Mouse (Mus musculus) MEL (cell line): ENCODE results near the gene Unkl. TPM values are rescaled to one million over a fixed set of nuclear protein-coding genes. Genes with fewer than 3 reads are reported as not detected.
"Not testable (repeated sequence)": the region's sequence is repeated elsewhere in the genome, so short reads cannot be mapped to it uniquely, and the experiment has no call there.

Source experiments
- DNase-seq: peaks from one replicate; pipeline ENCODE4 v3.0.0; 2011; ENCODE audit warnings: low read depth, low spot score
- H3K27ac ChIP-seq: 2 replicates; pipeline ENCODE4 v1.5.1; 2012; ENCODE audit warnings: low read depth, mild to moderate bottlenecking, control low read depth, low read length, moderate library complexity; ENCODE audit not compliant: control insufficient read depth
- H3K27me3 ChIP-seq, 2 experiments: fragments of 150-350 bp in 1 of 2; sonication (generic) in 1 of 2; 2 replicates each; pipeline ENCODE4 v1.6.1; 2012; ENCODE audit warnings: low read length in 2 of 2, mild to moderate bottlenecking in 2 of 2, improper control_type of control experiment in 1 of 2, moderate library complexity in 1 of 2; ENCODE audit not compliant: insufficient read depth in 2 of 2, control insufficient read depth in 1 of 2
- H3K36me3 ChIP-seq, 2 experiments: 2 replicates each; pipeline ENCODE4 v1.6.1; 2012 to 2014; ENCODE audit warnings: low read length in 2 of 2, improper control_type of control experiment in 1 of 2, inconsistent platforms in 1 of 2, mild to moderate bottlenecking in 1 of 2; ENCODE audit not compliant: insufficient read depth in 2 of 2, control insufficient read depth in 1 of 2
- H3K4me1 ChIP-seq, 2 experiments: fragments of 150-350 bp in 1 of 2; sonication (generic) in 1 of 2; 2 replicates each; pipeline ENCODE4 v1.6.1; 2012; ENCODE audit warnings: low read length in 2 of 2, improper control_type of control experiment in 1 of 2, mild to moderate bottlenecking in 1 of 2; ENCODE audit not compliant: insufficient read depth in 2 of 2, control insufficient read depth in 1 of 2
- H3K4me3 ChIP-seq, 2 experiments: fragments of 150-350 bp in 1 of 2; sonication (generic) in 1 of 2; 2 replicates each; pipeline ENCODE4 v1.5.1; 2012; ENCODE audit warnings: low read depth in 2 of 2, low read length in 2 of 2, mild to moderate bottlenecking in 2 of 2, moderate library complexity in 2 of 2, control low read depth in 1 of 2, improper control_type of control experiment in 1 of 2; ENCODE audit not compliant: control insufficient read depth in 1 of 2, insufficient read depth in 1 of 2
- H3K79me2 ChIP-seq: 2 replicates; pipeline ENCODE4 v1.6.1; 2012; ENCODE audit warnings: mild to moderate bottlenecking, low read length, moderate library complexity; ENCODE audit not compliant: control insufficient read depth, poor library complexity, insufficient read depth
- H3K9ac ChIP-seq: 2 replicates; pipeline ENCODE4 v1.6.1; 2012; ENCODE audit warnings: low read depth, mild to moderate bottlenecking, control low read depth, low read length, moderate library complexity; ENCODE audit not compliant: control insufficient read depth, poor library complexity, severe bottlenecking
- H3K9me3 ChIP-seq: fragments of 150-350 bp; sonication (generic); replicated peaks from 2 replicates; pipeline ENCODE4 v1.6.1; 2012; ENCODE audit warnings: mild to moderate bottlenecking, low read length, improper control_type of control experiment, moderate library complexity; ENCODE audit not compliant: insufficient read depth
- CHD2 ChIP-seq: IDR thresholded peaks from 2 replicates; pipeline ENCODE4 v1.6.1; 2011; ENCODE audit warnings: low read length, improper control_type of control experiment
- CTCF ChIP-seq, 3 experiments: IDR thresholded peaks in 2 of 3; conservative IDR thresholded peaks in 1 of 3; 2 replicates each; pipeline ENCODE4 v1.5.1; 2011 to 2012; ENCODE audit warnings: low read length in 3 of 3, low read depth in 2 of 3, mild to moderate bottlenecking in 2 of 3, improper control_type of control experiment in 1 of 3, inconsistent platforms in 1 of 3, mixed read lengths in 1 of 3, moderate library complexity in 1 of 3; ENCODE audit not compliant: control insufficient read depth in 1 of 3, insufficient read depth in 1 of 3, poor library complexity in 1 of 3, severe bottlenecking in 1 of 3
- ELF1 ChIP-seq: IDR thresholded peaks from 2 replicates; pipeline ENCODE4 v1.6.1; 2014; ENCODE audit warnings: low read depth, mild to moderate bottlenecking, inconsistent platforms, low read length, improper control_type of control experiment, moderate library complexity
- GABPA ChIP-seq: IDR thresholded peaks from 2 replicates; pipeline ENCODE4 v1.6.1; 2012; ENCODE audit warnings: low read depth, mild to moderate bottlenecking, inconsistent platforms, low read length, improper control_type of control experiment, moderate library complexity
- GATA1 ChIP-seq: IDR thresholded peaks from 2 replicates; pipeline ENCODE4 v1.6.1; 2011; ENCODE audit warnings: low read depth, low read length, improper control_type of control experiment
- HCFC1 ChIP-seq: IDR thresholded peaks from 2 replicates; pipeline ENCODE4 v1.6.1; 2012; ENCODE audit warnings: low read depth, mild to moderate bottlenecking, inconsistent platforms, low read length, improper control_type of control experiment, moderate library complexity
- KAT2A ChIP-seq: conservative IDR thresholded peaks from 2 replicates; pipeline ENCODE4 v1.6.1; 2012; ENCODE audit warnings: low read depth, low read length, improper control_type of control experiment, inconsistent platforms
- MAX ChIP-seq: IDR thresholded peaks from 2 replicates; pipeline ENCODE4 v1.6.1; 2011; ENCODE audit warnings: low read length, improper control_type of control experiment
- MAZ ChIP-seq: IDR thresholded peaks from 2 replicates; pipeline ENCODE4 v1.6.1; 2012; ENCODE audit warnings: low read depth, mild to moderate bottlenecking, inconsistent platforms, low read length, improper control_type of control experiment
- MEF2A ChIP-seq: IDR thresholded peaks from 2 replicates; pipeline ENCODE4 v1.6.1; 2014; ENCODE audit warnings: low read depth, mild to moderate bottlenecking, inconsistent platforms, low read length, improper control_type of control experiment; ENCODE audit not compliant: poor library complexity, insufficient replicate concordance, severe bottlenecking; ENCODE audit errors: extremely low read depth
- MYC ChIP-seq: IDR thresholded peaks from 2 replicates; pipeline ENCODE4 v1.6.1; 2011; ENCODE audit warnings: low read depth, mild to moderate bottlenecking, low read length, improper control_type of control experiment, moderate library complexity
- POLR2A ChIP-seq, 2 experiments: IDR thresholded peaks; 2 replicates each; pipeline ENCODE4 v1.6.1; 2011 to 2012; ENCODE audit warnings: low read length in 2 of 2, mild to moderate bottlenecking in 2 of 2, control low read depth in 1 of 2, improper control_type of control experiment in 1 of 2, low read depth in 1 of 2, moderate library complexity in 1 of 2; ENCODE audit not compliant: control insufficient read depth in 1 of 2, insufficient read depth in 1 of 2, poor library complexity in 1 of 2
- RAD21 ChIP-seq: IDR thresholded peaks from 2 replicates; pipeline ENCODE4 v1.6.1; 2011; ENCODE audit warnings: mild to moderate bottlenecking, low read depth, low read length, improper control_type of control experiment
- RCOR1 ChIP-seq: IDR thresholded peaks from 2 replicates; pipeline ENCODE4 v1.6.1; 2012; ENCODE audit warnings: low read depth, mild to moderate bottlenecking, inconsistent platforms, low read length, improper control_type of control experiment
- SIN3A ChIP-seq: IDR thresholded peaks from 2 replicates; pipeline ENCODE4 v1.6.1; 2012; ENCODE audit warnings: low read length, improper control_type of control experiment, inconsistent platforms
- SMC3 ChIP-seq: IDR thresholded peaks from 2 replicates; pipeline ENCODE4 v1.6.1; 2011; ENCODE audit warnings: low read depth, low read length, improper control_type of control experiment
- TBP ChIP-seq: IDR thresholded peaks from 2 replicates; pipeline ENCODE4 v1.8.0; 2011; ENCODE audit warnings: low read depth, low read length, improper control_type of control experiment
- UBTF ChIP-seq: IDR thresholded peaks from 2 replicates; pipeline ENCODE4 v1.6.1; 2012; ENCODE audit warnings: low read depth, mild to moderate bottlenecking, inconsistent platforms, low read length, improper control_type of control experiment, moderate library complexity, borderline replicate concordance; ENCODE audit not compliant: insufficient read depth
- USF1 ChIP-seq: IDR thresholded peaks from 2 replicates; pipeline ENCODE4 v1.6.1; 2014; ENCODE audit warnings: low read depth, mild to moderate bottlenecking, inconsistent platforms, low read length, improper control_type of control experiment, moderate library complexity
- ZKSCAN1 ChIP-seq: IDR thresholded peaks from 2 replicates; pipeline ENCODE4 v1.6.1; 2012; ENCODE audit warnings: low read depth, mild to moderate bottlenecking, inconsistent platforms, low read length, improper control_type of control experiment, moderate library complexity
- ZMIZ1 ChIP-seq: IDR thresholded peaks from 2 replicates; pipeline ENCODE4 v1.6.1; 2012; ENCODE audit warnings: low read depth, mild to moderate bottlenecking, inconsistent platforms, low read length, improper control_type of control experiment, moderate library complexity
- ZNF384 ChIP-seq: IDR thresholded peaks from 2 replicates; pipeline ENCODE4 v1.6.1; 2012; ENCODE audit warnings: low read depth, mild to moderate bottlenecking, inconsistent platforms, low read length, improper control_type of control experiment
- polyA plus RNA-seq, 2 experiments: library from polyadenylated mRNA; stranded (reverse) in 1 of 2; unstranded in 1 of 2; fragments of >175 nt in 1 of 2; fragments of >200 nt in 1 of 2; gene quantifications; 2 replicates each; pipeline versions ENCODE4 v1.2.1 to v1.2.4; 2012; ENCODE audit warnings: low replicate concordance in 2 of 2, low read depth in 1 of 2; ENCODE audit not compliant: insufficient read length in 2 of 2, insufficient read depth in 1 of 2, missing spikeins in 1 of 2
- total RNA-seq: library from RNA; depleted of rRNA; stranded (reverse); fragments of 300-350 nt; gene quantifications from 2 replicates; pipeline ENCODE4 v1.2.3, GENCODE M21; 2012

Gene Unkl
- total and polyA plus RNA-seq, 3 experiments: 18.0 to 42.4 TPM; not detected in 1

DNA sequence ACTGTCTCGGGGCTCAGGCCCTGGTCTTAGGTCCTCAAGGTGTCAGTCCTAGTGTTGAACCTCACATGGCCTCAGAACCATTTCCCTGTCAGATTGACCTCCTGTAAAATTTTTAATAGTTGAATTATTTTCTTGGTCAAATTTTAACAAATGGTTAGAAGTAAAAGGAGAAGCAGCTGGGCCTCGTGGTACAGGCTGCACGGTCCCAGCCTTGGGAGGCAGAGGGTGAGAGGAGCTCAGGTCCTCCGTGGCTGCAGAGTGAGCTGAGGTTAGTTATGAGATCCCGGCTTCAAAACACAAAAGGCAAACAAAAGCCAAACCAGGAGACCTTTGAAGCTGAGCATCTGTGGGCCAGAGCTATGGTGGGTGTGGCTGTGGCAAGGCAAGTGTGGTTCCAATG lies 39.8 kb downstream of the Unkl start:
- no peak for TF ChIP-seq TBP
- TF ChIP-seq ELF1: no peak
- TF ChIP-seq KAT2A: no peak
- no peak for TF ChIP-seq GABPA
- TF ChIP-seq POLR2A (IDR thresholded peaks at IDR 0.05; ENCODE audit: control insufficient read depth in 1 of 2, insufficient read depth in 1 of 2, low read depth in 1 of 2, low read length in 2 of 2, poor library complexity in 1 of 2): no peak
- no peak for TF ChIP-seq ZMIZ1
- no peak for TF ChIP-seq ZNF384
- TF ChIP-seq UBTF: no peak
- no peak for TF ChIP-seq GATA1
- no peak for TF ChIP-seq RAD21
- TF ChIP-seq MAX: no peak
- TF ChIP-seq HCFC1: no peak
- Histone ChIP-seq H3K4me3 (no peak overlapping the region), H3K9me3 (no peaks in the 10 kb centered on the region), H3K4me1 (peaks cover 7 to 35% of the 10 kb centered on the region in 2 experiments), H3K27me3 (no peaks in the 10 kb centered on the region), H3K9ac (no peak overlapping the region), H3K27ac (no peak overlapping the region), H3K36me3 (peaks cover 5 to 27% of the 10 kb centered on the region in 2 experiments), H3K79me2 (peaks cover 30% of the 10 kb centered on the region)
- DNase-seq: no peak

DNA sequence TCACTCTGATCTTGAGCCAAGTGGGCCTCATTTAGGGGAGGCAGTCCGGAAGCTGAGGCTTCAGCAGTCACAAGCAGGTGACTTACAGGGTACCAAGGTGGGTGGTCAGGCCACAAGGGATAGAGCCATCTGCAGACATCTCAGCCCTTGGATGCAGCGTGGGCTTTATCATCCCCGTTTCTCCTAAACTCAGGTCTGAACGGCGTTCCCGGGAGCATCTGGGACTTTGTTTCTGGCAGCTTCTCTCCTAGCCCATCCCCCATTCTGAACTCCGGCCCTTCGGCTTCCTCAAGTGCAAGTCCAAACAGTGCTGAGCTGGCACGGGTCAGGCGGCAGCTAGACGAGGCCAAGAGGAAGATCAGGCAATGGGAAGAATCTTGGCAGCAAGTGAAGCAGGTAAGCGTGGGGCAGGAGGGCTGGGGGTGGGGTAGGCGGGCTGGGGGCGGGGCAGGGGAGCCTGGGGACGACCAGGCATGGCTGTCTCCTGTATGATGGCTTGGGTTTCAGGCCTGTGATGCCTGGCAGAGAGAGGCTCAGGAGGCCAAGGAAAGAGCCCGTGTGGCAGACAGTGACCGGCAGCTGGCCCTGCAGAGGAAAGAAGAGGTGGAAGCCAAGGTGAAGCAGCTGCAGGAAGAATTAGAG lies 41.9 kb downstream of the Unkl start:
- not testable (repeated sequence) for H3K9ac ChIP-seq, H3K27ac ChIP-seq, DNase-seq, H3K4me3 ChIP-seq, H3K27me3 ChIP-seq, H3K9me3 ChIP-seq
- Histone ChIP-seq H3K4me1 (peaks cover 2 to 14% of the 10 kb centered on the region in 2 experiments; a peak in 3 of 4 replicates), H3K79me2 (peaks cover 15% of the 10 kb centered on the region), H3K36me3 (peaks cover 5 to 12% of the 10 kb centered on the region in 2 experiments)

DNA sequence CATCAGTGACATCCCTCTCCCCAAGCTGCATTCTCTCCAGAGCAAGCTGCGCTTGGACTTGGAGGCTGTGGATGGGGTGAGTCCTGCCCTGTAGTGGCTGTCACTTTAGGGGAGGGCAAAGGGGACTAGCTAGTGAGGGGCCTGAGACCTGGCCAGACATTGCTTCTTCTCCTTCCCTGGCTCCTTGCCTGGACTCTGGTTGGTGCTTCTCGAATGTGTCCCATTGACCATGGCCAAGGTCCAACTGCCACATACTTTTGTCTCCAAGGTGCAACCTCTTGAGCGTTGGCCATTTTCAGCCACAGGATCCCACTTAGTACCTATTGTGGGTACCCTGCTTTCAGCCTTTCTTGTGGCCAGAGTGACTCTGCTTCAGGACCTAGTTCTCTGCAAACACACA lies 42.5 kb downstream of the Unkl start:
- Histone ChIP-seq H3K27me3 (no peaks in the 10 kb centered on the region), H3K79me2 (peaks cover 12% of the 10 kb centered on the region), H3K36me3 (peaks cover 5 to 7% of the 10 kb centered on the region in 2 experiments), H3K4me3 (no peak overlapping the region), H3K4me1 (peaks cover 0 to 8% of the 10 kb centered on the region in 2 experiments; a peak in 2 of 4 replicates), H3K27ac (no peak overlapping the region), H3K9me3 (no peaks in the 10 kb centered on the region), H3K9ac (no peak overlapping the region)
- TF ChIP-seq HCFC1 (no peak), ZKSCAN1 (no peak), MAZ (no peak), MYC (no peak), ELF1 (no peak), SIN3A (no peak), UBTF (no peak), CTCF (IDR thresholded peaks at IDR 0.05 in 2 of 3, conservative IDR thresholded peaks at IDR 0.05 in 1 of 3; ENCODE audit: control insufficient read depth in 1 of 3, insufficient read depth in 1 of 3, low read depth in 2 of 3, low read length in 3 of 3, poor library complexity in 1 of 3, severe bottlenecking in 1 of 3) (no peak), POLR2A (IDR thresholded peaks at IDR 0.05; ENCODE audit: control insufficient read depth in 1 of 2, insufficient read depth in 1 of 2, low read depth in 1 of 2, low read length in 2 of 2, poor library complexity in 1 of 2) (no peak), CHD2 (no peak), USF1 (no peak), SMC3 (no peak), GATA1 (no peak), TBP (no peak), RCOR1 (no peak), MEF2A (no peak)
- no peak for DNase-seq
